ENCODE assay signal across 19 mouse cellular contexts in the genomic region with DNA sequence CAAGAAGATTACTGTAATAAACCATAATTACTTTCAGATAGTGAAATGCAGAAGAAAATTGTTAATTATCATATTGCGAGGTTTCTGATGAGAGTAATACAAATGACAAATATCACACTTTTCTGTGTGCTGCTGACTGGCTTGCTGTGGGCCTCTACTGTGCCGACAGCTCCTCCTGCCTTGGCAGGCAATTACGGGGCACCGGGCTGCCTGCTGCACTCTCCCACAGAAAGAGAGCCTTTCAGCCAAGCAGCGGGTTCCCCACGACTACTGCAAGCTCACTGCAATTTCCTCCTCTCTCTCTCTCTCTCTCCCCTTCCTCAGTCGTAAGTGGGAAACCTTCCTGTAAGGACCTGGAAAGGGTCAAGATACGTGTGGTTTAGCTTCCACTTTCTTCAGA.
DNase-seq lines count a peak whose midpoint lies in the region; ATAC-seq and TF ChIP-seq lines count a peak whose summit lies in the region.
"Had no signal": no experiment of that assay in that cellular context is flagged by ENCODE, and none has a peak within 500 bp of the region (broad histone marks: within the 10 kb centered on the region; RNA-seq: fewer than 3 reads in every experiment).

No protein-coding gene starts in this region.

- 0 out of 2 replicates have a peak, but pooled peaks have one; percentile 1 for TF ChIP-seq CTCF in hindbrain, postnatal 0 days (IDR thresholded peaks at IDR 0.05; ENCODE audit: low read depth)
- no peak for TF ChIP-seq CTCF in olfactory bulb, adult 2 months (IDR thresholded peaks at IDR 0.05; ENCODE audit: insufficient read depth, low read depth, low read length)

- H3K36me3 ChIP-seq in hindbrain, postnatal 0 days (ENCODE audit: insufficient read depth, low read length), result no peaks in the 10 kb centered on the region; the same call in 1 of the 2 replicates
- peaks cover 8% of the 10 kb centered on the region for H3K36me3 ChIP-seq in hindbrain, embryonic 16.5 days (ENCODE audit: control insufficient read depth, insufficient read depth, low read length)

- no peaks in the 10 kb centered on the region; the same call in 1 of the 2 replicates for H3K4me1 ChIP-seq in hindbrain, postnatal 0 days (ENCODE audit: insufficient read depth, low read length)
- peaks cover 17% of the 10 kb centered on the region for H3K4me1 ChIP-seq in hindbrain, embryonic 16.5 days (ENCODE audit: control insufficient read depth, insufficient read depth, low read depth, low read length)
- H3K4me1 ChIP-seq in olfactory bulb, adult 2 months (ENCODE audit: control insufficient read depth, insufficient read depth, low read length), result no peaks in the 10 kb centered on the region
- H3K4me1 ChIP-seq: heart, embryonic 13.5 days; stomach, embryonic 15.5 days had no signal

- no peaks in the 10 kb centered on the region for H3K27me3 ChIP-seq in hindbrain, postnatal 0 days (ENCODE audit: insufficient read depth, low read length)
- no peaks in the 10 kb centered on the region for H3K27me3 ChIP-seq in hindbrain, embryonic 16.5 days (replicated peaks; ENCODE audit: control insufficient read depth, insufficient read depth, low read length)
- H3K27me3 ChIP-seq: embryonic facial prominence, embryonic 12.5 days; heart, embryonic 13.5 days; Patski; stomach, embryonic 15.5 days had no signal

- no peak overlapping the region for H3K9ac ChIP-seq in hindbrain, postnatal 0 days (replicated peaks; ENCODE audit: low read length)
- no peak overlapping the region for H3K9ac ChIP-seq in hindbrain, embryonic 16.5 days (ENCODE audit: low read depth, low read length)
- H3K9ac ChIP-seq: embryonic facial prominence, embryonic 12.5 days; heart, embryonic 13.5 days; liver, postnatal 0 days; stomach, embryonic 15.5 days had no signal

- peak; percentile 38 to 66 for DNase-seq in cerebellum, postnatal 14 days
- DNase-seq in cerebellum, adult 11 months, result no peak
- DNase-seq in hindbrain, postnatal 0 days (ENCODE audit: low spot score), result peak; percentile 45
- peak; percentile 17 for DNase-seq in retina, embryonic 14.5 days (ENCODE audit: low spot score)
- no peak for DNase-seq in retina, postnatal 1 day
- no peak for DNase-seq in frontal cortex, postnatal 36 days (ENCODE audit: low spot score in 2 of 2)
- DNase-seq: adrenal gland, postnatal 36 days; B cell, adult 2 months; gastrocnemius, postnatal 25 days; heart, postnatal 4 days; kidney, adult 11 months; kidney, postnatal 4 days; liver, postnatal 0 days had no signal

- WGBS in hindbrain, postnatal 0 days, result 22% methylated on average over 8 of the region's 8 CpGs
- WGBS in hindbrain, embryonic 16.5 days, result 22% methylated on average over 8 of the region's 8 CpGs
- 41% methylated on average over 8 of the region's 8 CpGs for WGBS in olfactory bulb, adult 2 months

- TF ChIP-seq POLR2A in olfactory bulb, adult 2 months (IDR thresholded peaks at IDR 0.05; ENCODE audit: insufficient read depth, low read depth, low read length), result no peak

- H3K9me3 ChIP-seq in hindbrain, postnatal 0 days (ENCODE audit: low read length), result no peaks in the 10 kb centered on the region
- no peaks in the 10 kb centered on the region for H3K9me3 ChIP-seq in hindbrain, embryonic 16.5 days (ENCODE audit: control insufficient read depth, low read length)
- H3K9me3 ChIP-seq: embryonic facial prominence, embryonic 12.5 days; stomach, embryonic 15.5 days had no signal

- H3K4me3 ChIP-seq in hindbrain, postnatal 0 days (ENCODE audit: low read length), result no peak overlapping the region
- no peak overlapping the region for H3K4me3 ChIP-seq in hindbrain, embryonic 16.5 days (ENCODE audit: low read length)
- H3K4me3 ChIP-seq in olfactory bulb, adult 2 months (ENCODE audit: insufficient read depth, low read depth, low read length), result no peak overlapping the region
- H3K4me3 ChIP-seq: embryonic facial prominence, embryonic 12.5 days; heart, embryonic 13.5 days; stomach, embryonic 15.5 days had no signal

- H3K27ac ChIP-seq in hindbrain, postnatal 0 days, result no peak overlapping the region
- H3K27ac ChIP-seq in hindbrain, embryonic 16.5 days (ENCODE audit: low read depth, low read length), result no peak overlapping the region
- 0 out of 2 replicates have a peak overlapping the region, but pooled peaks have one; percentile 44 for H3K27ac ChIP-seq in olfactory bulb, adult 2 months (ENCODE audit: insufficient read depth, low read depth, low read length)
- H3K27ac ChIP-seq: embryonic facial prominence, embryonic 12.5 days; heart, embryonic 13.5 days; stomach, embryonic 15.5 days had no signal

- H3K4me2 ChIP-seq in hindbrain, postnatal 0 days (ENCODE audit: low read depth, low read length), result no peak overlapping the region
- no peak overlapping the region for H3K4me2 ChIP-seq in hindbrain, embryonic 16.5 days (ENCODE audit: low read length)
- H3K4me2 ChIP-seq: embryonic facial prominence, embryonic 12.5 days; heart, embryonic 13.5 days; stomach, embryonic 15.5 days had no signal

- no peak for ATAC-seq in hindbrain, postnatal 0 days
- no peak; the same call in 1 of the 2 replicates for ATAC-seq in hindbrain, embryonic 16.5 days
- ATAC-seq: liver, postnatal 0 days; Patski had no signal

Comparison
In these comparisons a context has a peak if more than half of its experiments do, and no peak if none do; other contexts are left out.
1. DNase-seq: peak in cerebellum, postnatal 14 days (2 of 2), hindbrain, postnatal 0 days (single experiment) and retina, embryonic 14.5 days (single experiment); none in cerebellum, adult 11 months (single experiment), retina, postnatal 1 day (single experiment) and frontal cortex, postnatal 36 days (0 of 2).